Mouse (Mus musculus) layer of hippocampus, adult 9-10 months (tissue): ENCODE measurements around the gene Olfr598.
"Not testable (repeated sequence)": the region's sequence is repeated elsewhere in the genome, so short reads cannot be mapped to it uniquely, and the experiment has no call there.

Source experiments
- DNase-seq: peaks from one replicate; pipeline ENCODE4 v3.0.0; 2022; ENCODE audit warnings: low spot score

The Olfr598 gene

DNA sequence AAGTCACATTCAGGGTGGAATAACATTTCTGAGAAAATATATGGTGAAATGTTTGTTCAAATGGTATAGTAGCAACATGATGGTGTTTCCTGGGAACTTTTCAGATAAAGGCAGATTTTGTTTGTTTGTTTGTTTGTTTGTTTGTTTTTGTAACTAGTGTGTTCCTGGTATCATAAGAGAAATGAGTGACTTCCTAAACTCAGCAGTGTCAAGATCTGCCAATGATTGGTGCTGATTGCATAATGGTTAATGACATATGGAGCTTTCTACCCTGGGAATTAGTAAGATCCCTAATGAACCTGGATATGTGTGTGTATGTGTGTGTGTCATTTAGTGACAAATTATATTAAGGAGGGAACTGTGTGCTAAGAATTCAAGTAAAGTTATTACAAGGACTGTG is at the start of gene Olfr598:
Olfr598 (plus strand) TSS at position 301 of the 400 bp plus-strand sequence.
- DNase-seq, result no peak

DNA sequence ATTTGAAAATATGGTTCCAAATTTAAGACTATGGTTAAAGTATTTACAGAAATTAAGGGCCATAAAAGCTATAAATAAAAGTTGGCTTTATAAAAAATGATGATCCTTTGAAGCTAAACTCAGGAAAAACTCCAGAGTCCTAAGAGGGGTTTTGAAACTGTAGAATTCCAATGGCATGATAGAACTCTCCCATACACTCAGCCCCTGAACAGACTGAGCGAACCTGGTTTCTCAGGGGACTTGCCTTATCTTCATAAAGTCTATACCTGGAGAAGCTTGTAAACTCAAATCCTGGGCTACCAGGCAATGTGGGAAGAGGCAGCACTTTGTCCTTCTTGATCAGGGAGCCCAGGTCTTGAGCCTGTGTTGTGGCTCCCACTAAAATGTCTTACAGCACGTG is 18.0 kb upstream of the Olfr598 start, which contains the start of gene Olfr596:
Olfr596 (plus strand) TSS at position 301 of the 400 bp plus-strand sequence.
- not testable (repeated sequence) for DNase-seq

DNA sequence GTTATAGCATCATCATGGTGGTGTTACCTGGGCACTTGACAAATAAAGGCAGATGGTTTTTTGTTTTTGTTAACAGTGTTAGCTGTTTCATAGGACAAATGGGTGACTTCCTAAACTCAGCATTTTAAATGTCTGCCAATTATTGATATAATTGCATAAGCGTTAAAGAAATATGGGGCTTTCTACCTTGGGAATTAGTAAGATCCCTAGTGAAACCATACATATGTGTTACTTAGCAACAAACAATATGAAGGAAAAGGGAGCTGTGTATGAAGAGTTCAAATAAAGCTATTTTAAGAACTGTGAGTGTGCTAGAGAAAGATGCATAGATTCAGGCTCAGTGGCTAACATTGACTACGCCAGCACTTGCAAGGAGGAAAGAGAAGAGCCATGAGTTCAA is 7.4 kb upstream of the Olfr598 start, which contains the start of gene Olfr597:
Olfr597 (plus strand) TSS at position 301 of the 400 bp plus-strand sequence.
- DNase-seq, result not testable (repeated sequence)

DNA sequence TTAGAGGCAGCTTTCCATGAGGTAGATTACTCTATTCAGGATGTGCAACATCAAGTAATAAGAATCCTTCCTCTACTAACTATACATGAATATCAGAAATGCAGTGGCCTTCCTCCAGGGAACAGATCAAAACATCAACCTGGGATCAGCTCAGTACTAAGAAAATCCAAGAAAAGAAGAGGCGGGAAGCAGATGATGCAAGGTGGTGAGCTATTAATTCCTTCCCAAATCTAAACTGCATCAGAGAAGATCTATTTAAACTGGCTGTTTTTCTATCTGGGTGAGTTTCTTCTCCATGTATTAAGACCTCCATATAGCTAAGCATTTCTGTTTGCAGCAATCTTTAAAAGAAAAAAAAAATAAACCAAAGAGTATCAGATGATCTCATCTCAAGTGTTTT is 12.2 kb downstream of the Olfr598 start, which contains the start of gene Olfr599:
Olfr599 (plus strand) TSS at position 301 of the 400 bp plus-strand sequence.
- no peak for DNase-seq

DNA sequence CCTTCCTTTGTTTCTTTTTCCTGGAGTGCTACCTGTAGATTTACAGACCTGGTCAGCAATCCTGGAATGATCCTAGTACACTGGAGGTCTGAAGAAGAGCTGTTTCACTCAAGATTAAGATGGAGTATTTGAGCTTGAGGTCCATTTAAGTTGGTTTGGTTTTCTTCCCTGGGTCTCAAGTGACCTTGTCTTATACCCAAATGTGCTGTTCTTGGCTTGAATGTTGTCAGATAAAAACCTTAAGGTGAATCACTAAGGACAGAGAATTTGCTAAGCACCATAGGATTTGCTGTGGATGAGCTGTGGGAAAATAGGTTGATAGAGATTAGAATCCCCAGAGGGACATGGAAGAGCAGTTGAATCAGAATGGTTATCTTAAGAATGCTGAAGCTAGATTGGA is 26.2 kb downstream of the Olfr598 start, which contains the start of gene Olfr600:
Olfr600 (minus strand) TSS at position 101 of the 400 bp plus-strand sequence.
- DNase-seq, result no peak

GRCm38 (mm10) chr7:103362555-103362954 is 39.2 kb downstream of the Olfr598 start, which contains the start of gene Olfr601:
Gene Olfr601 (minus strand): TSS chr7:103362655.
- DNase-seq, result no peak
